Mouse (Mus musculus) R1 (cell line): ENCODE results near the gene Gadl1.
"Not testable (repeated sequence)": the region's sequence is repeated elsewhere in the genome, so short reads cannot be mapped to it uniquely, and the experiment has no call there.

ENCODE experiments used
- DNase-seq: peaks from one replicate; pipeline ENCODE4 v3.0.0-alpha.2; 2018; ENCODE audit warnings: low read depth, low spot score

Gadl1 gene

DNA sequence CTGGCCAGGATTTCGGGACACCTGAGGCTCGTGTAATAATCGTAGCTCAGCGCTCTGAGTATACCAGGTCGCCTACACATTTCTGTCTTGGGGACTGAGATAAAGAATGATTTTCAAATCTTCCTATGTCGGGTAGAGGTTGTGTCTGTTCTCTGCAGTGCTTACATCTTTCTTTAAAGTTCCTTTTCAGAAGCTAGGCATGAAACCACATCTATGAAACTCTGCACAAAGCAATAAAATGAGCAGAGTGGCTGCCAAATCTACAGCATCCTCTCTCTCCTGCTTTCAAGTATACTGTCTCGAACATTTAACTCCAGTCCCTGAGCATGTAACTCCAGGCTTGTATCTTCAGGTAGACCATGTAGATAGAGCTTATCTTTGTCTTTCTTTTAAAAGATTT lies 109.3 kb downstream of the Gadl1 start:
- DNase-seq = no peak

DNA sequence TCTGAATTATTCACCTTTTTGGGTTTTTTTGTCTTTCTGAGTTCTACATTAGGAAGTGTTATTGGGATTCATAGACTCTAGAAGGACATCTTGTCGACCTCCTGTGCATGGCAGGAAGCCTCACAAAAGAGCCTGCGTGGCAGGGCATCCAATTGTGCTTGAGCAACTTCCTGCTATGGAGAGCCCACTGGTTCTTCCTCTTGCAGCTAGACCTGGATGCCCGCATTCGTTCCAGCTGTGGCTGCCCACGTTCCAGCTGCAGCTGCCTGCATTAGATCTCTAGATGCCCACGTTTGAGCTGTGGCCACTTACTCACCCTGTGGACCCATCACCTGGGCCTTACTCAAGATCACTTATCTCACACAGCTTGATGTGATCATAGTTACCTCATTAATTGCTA lies 116.1 kb downstream of the Gadl1 start:
- no peak for DNase-seq

DNA sequence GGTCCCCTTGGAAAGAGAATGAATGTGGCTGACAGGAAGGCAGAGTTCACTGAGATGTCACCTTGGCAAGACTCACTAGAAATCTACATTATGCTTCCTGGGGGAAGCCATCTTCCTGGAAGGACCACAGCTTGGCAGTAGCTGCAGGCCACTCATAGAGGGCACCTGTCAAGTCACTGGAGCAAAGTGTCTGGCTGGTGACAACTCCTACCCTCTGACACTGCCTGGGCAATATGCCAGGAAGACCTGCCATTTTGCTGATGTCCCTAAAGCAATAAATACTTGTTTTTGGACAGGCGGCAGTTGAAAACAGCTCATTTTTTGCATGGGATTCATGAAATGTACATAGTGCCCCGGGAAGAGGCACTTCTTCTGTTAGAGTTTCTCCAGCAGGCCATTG lies 119.8 kb downstream of the Gadl1 start:
- no peak for DNase-seq

DNA sequence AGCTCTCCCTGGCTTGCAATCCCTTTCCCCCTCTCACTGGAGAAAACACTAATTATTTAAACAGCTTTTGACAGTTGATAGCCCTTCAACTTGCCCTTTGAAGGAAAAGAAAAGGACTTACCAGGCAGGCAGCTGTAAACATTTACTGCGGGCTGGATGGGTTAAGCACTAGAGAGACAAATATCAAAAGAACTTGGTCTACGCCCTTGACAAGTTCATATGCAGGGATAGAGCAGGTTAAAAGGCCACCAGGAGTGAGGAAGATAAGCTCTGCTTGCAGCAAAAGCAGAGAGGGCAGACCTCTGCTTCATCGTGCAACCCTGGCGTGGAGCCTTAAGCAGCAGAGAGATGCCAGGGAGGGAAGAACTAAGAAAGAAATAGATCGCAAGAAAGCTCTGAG lies 123.5 kb downstream of the Gadl1 start:
- peak; percentile 19 for DNase-seq

DNA sequence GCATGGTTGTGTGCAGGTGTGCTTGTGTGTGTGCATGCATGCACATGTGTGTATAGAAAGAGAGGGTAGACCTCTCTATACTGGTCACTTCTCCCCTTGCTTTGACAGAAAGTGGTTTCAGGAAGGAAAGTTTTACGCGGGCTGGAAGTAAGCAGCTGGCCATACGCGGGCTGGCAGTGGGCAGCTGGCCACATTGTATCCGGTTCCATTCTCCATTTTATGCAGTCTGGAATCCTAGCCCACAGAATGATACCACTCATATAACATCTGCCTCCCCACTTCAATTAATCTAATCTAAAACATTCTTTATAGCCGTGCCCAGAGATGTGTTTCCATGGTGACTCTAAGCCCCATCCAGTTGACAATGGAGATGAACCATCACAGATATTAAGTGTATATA lies 129.0 kb downstream of the Gadl1 start:
- no peak for DNase-seq

DNA sequence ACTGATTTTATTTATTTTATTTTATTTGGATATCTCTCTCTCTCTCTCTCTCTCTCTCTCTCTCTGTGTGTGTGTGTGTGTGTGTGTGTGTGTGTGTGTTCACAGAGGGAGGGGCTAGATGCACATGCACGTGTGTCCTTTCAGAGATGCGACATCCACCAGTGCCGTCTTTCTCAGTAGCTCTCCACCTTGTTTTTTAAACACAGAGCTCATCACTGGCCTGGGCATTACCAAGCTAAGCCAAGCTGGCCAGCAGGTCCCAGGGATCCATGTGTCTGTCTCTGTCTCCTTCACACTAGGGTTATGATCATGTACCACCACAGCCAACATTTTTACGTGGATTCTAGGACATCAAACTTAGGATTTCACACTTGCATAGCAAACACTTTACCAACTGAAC lies 130.7 kb downstream of the Gadl1 start:
- no peak for DNase-seq

DNA sequence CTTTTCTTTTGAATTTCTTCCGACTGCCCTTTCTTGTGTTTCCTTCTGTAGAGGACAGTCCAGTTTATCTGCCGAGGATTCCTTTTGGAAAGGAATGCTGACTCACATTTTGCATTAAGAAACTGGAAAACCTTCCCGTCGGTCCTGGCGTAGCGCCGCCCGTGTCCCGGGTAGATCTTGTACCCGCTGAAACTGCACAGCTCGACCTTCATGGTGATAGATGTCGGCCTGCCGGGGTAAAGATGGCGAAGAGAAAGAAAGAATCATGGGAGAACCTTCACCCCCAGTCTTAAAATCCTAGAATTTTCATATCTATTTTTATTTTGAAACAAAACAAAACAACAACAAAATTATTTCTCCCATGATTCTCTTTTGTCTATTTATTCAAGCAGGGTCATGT lies 131.6 kb downstream of the Gadl1 start:
- not testable (repeated sequence) for DNase-seq

DNA sequence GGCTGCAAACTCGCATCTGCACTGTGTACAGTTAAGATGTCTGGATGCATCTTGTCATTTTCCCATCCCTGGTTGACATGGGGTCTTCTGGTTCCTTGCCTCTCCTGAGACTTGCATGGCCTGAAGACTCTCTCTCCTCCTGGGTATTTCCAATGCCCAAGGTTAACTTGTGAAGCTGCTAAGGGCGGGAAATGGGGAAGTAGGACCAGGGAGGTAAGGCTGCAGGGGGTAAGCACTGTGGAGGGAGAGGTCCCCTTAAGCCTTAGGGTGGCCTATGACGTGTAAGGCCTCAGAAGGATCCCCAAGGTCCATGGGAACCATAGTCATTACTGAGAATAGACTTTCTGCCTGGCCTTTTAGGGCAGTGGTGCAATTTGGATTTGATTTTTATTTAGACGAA lies 132.1 kb downstream of the Gadl1 start:
- no peak for DNase-seq

DNA sequence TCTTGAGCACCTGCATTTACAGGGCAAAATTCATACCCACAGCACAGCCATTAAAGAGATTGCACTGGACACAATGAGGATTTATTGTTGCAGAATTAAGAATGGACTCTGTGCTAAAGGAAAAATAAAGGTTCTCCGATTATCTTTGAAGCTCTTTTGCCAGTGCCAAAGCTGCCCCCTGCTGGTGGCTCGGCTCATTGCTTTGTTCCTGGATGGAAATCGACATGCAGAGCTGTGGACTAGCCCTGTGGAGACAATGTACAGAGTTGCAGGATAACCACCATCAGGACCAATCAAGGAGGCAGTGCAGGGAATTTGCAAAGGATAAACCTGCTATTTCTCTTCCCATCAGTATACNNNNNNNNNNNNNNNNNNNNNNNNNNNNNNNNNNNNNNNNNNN lies 132.5 kb downstream of the Gadl1 start:
- peak; percentile 54 for DNase-seq

DNA sequence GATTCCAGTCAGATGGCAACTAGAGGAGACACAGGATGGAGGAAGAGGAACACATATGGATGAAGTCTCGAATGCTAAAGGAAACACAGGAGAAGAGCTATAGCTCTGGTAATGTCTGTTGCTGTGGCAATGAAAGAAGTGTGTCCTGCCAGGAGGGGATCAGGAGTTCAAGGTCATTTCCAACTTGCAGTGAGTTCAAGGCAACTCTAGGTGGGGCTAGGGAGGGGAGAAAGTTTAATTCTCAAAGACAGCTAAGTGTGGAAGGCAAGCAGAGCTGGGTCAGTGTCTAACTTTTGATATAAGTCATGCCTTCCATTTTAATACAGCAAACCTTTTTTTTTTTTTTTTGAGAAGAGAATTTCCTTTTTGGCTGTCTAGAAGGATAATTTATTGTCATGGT lies 140.7 kb downstream of the Gadl1 start:
- peak; percentile 76 for DNase-seq

DNA sequence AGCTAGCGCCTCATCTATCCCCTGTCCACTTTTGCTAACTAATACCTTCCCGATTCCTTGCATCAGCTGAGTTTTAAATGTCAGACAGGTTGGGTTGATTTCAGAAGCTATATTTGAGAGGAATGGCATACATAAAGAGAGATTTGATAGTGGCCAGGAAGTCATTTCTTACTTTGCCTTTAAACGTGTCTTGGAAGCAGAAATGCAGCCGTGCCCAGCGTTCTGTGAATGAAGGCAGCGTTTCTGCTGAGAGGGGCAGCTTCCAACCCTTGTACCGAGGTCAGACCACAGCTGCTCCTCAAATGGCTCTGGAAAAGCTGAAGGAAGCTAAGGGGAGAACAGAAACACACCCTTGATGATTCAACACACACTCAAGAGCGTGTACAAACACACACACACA lies 144.7 kb downstream of the Gadl1 start:
- no peak for DNase-seq

DNA sequence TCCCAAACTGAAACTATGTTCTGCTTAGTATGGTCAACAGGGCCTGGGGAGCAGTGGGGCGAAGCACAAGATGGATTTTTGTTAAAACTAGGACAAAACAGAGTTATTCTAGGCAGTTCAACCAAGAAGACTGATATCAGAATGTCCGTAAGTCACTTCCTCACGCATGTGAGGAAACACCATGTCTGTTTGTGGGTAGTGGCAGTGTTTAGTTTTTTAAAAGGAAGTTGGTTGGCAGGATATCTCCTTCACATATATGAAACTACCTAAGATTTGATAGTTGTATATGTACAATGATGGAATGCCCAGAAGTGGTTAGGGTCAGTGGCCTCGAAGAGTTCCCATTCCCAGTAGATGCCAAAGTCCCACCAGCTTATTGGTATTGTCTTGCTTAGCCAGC lies 149.2 kb downstream of the Gadl1 start:
- no peak for DNase-seq

DNA sequence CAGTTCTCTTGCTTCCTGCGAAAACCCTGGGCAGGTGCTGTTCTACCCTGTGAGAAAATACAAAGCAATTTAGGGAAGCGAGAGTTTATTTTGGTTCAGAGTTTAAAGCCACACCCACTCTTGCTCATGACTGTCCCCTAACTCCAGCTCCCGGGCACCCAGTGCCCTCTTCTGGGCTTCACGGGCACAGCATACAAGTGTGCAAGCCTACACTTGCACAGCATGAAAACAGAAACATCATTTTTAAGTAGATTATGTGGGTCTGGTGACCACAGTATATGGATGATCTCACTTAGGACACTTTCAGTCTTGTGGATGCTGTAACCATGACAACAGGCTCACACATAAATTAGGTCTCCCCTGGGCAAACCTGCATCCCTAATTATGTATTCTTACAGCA lies 149.9 kb downstream of the Gadl1 start:
- DNase-seq = no peak

DNA sequence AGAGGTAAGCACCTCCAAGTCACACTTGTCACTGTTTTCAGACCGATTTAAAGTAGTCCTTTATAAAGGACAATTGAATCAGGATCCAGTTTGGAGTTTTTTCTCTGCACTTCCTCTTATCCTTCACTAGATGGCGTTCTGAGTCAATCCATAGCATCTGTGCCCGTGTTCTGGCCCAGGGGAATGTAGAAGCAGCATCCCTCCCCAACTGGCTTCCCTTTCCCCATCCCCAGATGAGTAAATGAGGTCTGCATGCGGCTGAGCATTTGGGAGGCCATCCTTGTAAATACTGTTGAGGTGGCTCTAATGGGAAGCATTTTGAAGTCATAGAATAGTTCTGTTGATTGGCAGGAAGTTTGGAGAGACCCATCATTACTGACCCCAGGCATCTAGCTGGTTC lies 151.4 kb downstream of the Gadl1 start:
- peak; percentile 55 for DNase-seq

DNA sequence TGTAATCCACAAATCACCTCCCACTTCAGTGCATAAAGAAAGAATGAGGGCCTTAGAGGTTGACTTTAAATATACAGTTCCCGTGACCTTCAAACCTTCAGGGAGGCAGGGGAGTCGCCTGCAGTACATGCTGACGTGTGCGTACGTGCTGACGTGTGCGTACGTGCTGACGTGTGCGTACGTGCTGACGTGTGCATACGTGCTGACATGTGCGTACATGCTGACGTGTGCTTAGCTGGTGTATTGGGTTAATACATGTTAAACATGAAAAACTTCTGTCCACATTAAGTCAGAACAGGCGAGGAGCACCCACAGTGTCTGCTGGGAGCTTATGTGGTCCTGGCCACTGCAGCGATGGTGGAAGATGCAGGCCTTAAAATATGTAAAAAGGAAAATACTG lies 155.5 kb downstream of the Gadl1 start:
- no peak for DNase-seq

DNA sequence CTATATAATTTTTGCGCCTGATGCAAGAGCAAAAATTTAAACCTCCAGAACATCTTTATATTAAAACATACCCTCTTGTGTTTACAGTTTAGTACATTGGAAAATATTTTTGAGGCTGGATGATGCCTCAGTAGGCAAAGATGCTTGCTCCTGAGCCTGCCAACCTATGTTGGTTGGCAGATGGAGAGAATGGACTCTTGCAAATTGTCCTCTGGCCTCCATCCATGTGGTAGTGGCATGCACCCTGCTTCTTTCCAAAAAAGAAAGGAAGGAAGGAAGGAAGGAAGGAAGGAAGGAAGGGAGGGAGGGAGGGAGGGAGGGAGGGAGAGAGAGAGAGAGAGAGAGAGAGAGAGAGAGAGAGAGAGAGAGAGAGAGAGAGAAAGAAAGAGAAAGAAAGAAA lies 162.3 kb downstream of the Gadl1 start:
- DNase-seq = not testable (repeated sequence)

DNA sequence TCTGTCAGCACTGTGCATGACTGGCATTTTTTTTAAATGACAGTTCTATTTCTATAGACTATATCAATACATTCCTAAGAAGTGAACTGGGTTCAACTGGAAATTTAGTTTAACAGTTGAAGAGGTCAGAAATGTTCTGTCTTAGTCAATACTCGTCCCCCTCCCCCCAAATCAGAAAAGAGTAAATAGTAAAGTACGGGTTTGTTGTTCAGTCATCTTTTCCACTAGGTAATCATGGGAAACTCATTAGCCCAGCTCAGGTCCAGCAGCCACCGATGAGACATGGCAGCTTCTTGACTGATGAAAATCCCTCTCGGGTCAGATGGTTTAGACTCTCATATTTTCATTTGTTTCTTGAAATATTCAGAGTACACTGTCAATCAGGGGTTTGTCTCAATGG lies 166.9 kb downstream of the Gadl1 start:
- no peak for DNase-seq

DNA sequence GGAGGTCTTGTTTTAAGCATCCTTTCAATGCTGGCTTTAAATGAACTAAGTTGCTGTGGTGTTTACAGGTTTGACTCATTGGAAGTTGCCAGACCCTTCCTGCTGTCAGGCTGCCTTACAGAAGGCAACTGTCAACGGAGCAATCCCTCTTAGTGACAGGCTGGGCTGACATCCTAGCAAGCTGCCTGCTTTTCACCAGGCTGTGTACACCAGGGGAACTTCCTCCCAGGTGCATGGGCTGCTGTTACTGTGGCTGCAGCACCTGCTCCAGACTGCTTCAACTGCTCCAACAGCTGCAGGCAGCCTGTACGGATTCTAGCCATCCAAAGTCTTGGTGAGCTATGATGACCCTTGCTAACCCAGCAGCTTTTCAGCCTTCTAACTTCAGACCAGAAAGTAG lies 167.7 kb downstream of the Gadl1 start:
- no peak for DNase-seq

DNA sequence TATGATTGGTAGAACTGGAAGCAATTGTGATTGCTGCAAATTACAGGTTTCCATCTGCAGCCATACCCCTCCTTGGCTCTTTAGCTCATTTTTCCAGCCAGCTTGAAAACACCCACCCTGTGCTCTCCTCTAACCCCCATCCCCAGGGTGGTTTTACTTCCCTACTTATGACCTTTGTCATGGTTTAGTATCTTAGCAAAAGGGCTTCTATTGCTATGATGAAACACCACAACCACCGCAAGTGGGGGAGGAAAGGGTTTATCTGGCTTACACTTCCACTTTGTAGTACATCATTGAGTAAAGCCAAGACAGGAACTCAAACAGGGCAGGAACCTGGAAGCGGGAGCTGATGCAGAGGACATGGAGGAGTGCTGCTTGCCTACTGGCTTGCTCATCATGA lies 168.2 kb downstream of the Gadl1 start:
- DNase-seq = no peak

DNA sequence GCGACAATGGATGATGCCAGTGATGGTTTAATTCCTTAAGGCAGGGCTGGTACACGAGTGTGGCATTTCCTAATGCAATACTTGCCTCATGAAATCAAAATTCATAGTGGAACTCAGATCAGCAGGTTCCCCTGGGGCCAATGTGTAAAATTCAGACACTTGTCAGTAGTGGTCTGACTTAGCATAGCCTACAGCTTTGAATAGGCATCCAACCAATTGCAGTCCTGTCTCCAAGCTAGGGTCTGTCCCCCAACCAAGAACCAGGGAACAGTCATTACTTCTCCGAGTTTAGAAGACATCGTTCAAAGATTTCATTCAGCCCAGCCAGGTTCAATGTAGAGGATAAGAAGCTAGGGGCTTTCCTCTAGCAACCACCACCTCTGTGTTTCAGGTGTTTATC lies 172.5 kb downstream of the Gadl1 start:
- no peak for DNase-seq

DNA sequence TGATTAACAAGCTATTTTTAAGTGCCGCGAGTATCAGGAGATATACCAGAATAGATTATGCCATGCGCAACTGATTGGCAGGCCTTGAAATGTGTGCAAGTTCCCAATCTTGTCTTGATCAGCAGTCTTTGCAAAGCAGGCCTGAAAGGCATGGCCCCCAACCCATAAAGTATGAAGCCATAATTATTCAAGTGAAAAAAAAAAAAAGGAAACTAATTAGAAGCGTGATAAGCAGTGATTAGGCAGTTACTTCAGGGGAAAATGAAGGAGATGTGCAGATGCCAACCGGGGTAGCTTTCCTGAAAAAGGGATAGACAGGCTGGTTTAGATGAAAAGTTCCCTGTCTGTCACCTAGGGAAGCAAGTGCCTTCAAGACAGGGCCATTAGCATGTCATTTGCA lies 174.0 kb downstream of the Gadl1 start:
- DNase-seq = no peak

DNA sequence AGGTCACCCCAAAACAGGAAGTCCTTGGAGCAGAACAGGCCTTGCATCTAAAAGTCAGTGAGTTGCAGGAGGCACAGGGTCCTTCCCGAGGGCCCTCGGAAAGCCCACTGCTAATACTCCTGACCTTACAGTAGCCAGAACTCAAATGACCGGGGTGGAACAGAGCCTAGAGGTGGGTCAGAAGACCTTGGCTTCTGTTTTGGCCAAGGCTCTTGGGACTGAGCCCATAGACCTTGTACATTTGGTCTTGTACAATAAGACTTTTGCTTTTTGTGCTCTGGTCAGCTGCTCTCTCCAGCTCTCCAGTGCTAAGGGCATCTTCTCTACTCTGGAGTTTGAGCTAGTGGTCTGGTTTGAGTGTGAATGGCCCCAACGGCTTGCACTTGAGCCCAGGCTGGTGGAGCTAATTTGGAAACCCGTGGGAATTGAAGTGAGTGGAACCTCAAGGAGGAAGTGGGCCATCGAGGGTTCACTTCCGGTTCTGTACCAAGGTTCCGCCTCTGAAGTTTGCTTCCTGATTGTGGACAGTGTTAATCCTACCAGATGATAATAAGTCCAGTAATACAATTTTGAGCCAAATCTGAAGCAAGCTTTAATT lies 174.6 kb downstream of the Gadl1 start:
- no peak for DNase-seq

DNA sequence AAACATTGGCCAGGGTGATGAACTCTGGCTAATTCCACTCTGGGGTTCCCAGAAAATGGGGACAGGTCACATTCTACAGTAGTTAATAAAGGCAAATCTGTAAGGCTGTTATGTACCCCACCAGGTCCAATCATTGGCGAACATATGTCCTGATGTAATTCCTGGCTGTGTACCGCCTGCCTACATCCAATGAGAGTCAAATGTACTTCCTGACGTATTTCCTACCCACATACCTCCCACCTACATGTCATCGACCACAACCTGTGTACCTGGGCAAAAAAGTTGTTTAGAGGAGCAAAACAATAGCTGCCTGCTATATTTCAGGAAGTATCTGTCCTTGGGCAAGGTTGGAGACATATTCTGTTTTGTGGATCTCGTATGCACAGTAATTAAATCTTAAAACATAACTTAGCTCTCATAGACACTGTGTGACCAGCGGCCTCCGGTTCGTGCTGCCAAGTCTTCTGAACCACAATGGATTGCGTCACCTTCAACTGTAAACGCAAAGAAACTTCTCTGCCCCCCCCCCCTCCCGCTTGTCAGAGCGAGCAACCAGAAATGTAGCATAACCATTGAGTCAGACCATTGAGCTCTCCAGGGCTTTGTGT lies 175.2 kb downstream of the Gadl1 start:
- peak; percentile 16 for DNase-seq

DNA sequence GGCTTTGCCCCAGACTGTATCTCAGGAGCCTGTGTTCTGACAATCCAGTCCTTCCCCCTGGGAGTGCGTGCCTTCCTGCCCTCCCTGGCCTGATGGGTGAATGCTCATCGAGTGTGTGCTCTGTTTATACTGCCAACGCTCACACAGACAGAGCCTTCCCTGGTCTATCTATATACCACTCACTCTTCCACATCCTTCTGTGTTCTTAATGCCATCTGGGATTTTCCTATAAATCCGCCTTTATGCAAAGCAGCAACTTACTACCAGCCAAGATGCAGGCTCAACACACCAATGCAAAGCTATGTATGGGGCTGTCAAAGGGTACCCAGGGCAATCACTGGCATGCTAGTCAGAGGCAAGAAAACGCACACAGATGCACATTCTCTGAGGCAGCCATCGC lies 176.7 kb downstream of the Gadl1 start:
- DNase-seq = no peak
